Mouse (Mus musculus): ENCODE measurements around the gene Osbp.

Gene Osbp

GRCm38 (mm10) chr19:12011560-12012556 lies 46.1 kb downstream of the Osbp start:
- peak; percentile 88 to 89 for DNase-seq

GRCm38 (mm10) chr19:12012615-12013014 lies 46.9 kb downstream of the Osbp start:
- DNase-seq: no peak

- peak; percentile 72 to 76 for DNase-seq
These were observed 47.5 kb downstream of the Osbp start for GRCm38 (mm10) chr19:12013228-12013627.

- DNase-seq: no peak
These were observed 50.0 kb downstream of the Osbp start for GRCm38 (mm10) chr19:12015708-12016107.

- DNase-seq: no peak
These were observed 50.5 kb downstream of the Osbp start for GRCm38 (mm10) chr19:12016192-12016591.

- peak in 1 of 2 experiments; percentile 19 for DNase-seq
These were observed 58.4 kb downstream of the Osbp start for GRCm38 (mm10) chr19:12024149-12024548.

- DNase-seq: no peak
These were observed 59.6 kb downstream of the Osbp start for GRCm38 (mm10) chr19:12025333-12025732.

GRCm38 (mm10) chr19:12026606-12027005 lies 60.9 kb downstream of the Osbp start:
- no peak for DNase-seq

GRCm38 (mm10) chr19:12037727-12038126 lies 72.0 kb downstream of the Osbp start:
- DNase-seq: no peak

- no peak for DNase-seq
These were observed 75.5 kb downstream of the Osbp start, which contains the start of gene Olfr1423 for GRCm38 (mm10) chr19:12041217-12041616. Gene Olfr1423, minus strand, starts transcription at chr19:12041317.

GRCm38 (mm10) chr19:12043163-12043562 lies 77.4 kb downstream of the Osbp start:
- DNase-seq: no peak
